Mouse (Mus musculus) T-helper 1 cell (primary cell): ENCODE data around the gene 4933424G06Rik.

Experiments used
- in situ Hi-C: fragments of 300-600 bp; cut with MboI, MseI; formaldehyde crosslinking; loops from one replicate; pipeline ENCODE4 v1.15.1; 2025; ENCODE audit warnings: high pct_unique_total_duplicates

4933424G06Rik gene

DNA sequence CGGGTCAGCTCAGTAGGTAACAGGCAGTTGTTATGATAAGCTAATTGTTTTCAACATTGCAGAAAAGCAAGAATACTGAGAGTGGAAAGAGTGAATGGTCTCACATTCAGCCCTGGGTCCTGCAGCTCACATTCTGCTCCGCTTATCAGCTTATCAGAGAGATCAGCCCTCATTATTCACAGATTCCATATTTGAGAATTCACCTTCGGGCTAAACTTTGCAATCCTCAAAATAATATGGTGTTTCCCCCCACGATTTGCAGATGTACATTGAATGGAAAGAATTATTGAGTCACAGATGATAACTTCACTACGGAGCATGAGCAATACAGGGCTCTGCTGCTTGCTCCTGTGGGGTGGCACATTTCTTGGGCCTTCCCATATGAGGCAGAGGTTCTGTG lies 58.8 kb downstream of the 4933424G06Rik start:
- in situ Hi-C loops = no loop called here

DNA sequence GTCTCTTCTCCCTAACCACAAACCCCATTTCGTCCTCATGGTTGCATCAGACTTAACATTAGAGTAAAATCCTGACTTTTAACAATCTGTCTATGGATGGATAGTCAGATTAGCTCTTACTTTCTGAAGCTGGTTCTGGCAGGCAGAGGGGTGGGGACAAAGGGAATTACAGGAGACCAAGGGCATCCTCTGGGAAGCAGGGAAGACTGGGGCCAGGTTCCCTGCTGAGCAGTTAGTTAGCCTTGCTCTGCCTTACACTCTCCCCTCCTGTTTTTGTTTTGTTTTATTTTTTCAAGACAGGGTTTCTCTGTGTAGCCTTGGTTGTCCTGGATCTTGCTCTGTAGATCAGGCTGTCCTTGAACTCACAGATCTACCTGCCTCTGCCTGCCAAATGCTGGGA lies 60.0 kb downstream of the 4933424G06Rik start:
- in situ Hi-C loops = no loop called here

DNA sequence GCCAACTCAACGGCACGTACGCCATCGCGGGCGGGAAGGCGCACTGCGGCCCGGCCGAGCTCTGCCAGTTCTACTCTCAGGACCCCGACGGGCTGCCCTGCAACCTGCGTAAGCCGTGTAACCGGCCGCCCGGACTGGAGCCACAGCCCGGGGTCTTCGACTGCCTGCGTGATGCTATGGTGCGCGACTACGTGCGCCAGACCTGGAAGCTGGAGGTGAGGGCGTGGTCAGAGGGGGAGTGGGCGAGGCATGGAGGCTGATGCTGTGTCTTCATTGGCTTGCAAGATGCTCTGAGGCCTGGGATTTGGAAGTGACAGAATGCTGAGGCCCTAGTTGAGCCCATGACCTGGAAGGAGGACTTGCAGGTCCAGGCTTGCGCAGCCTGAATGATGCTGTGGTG lies 61.0 kb downstream of the 4933424G06Rik start:
- in situ Hi-C loops = no loop called here

DNA sequence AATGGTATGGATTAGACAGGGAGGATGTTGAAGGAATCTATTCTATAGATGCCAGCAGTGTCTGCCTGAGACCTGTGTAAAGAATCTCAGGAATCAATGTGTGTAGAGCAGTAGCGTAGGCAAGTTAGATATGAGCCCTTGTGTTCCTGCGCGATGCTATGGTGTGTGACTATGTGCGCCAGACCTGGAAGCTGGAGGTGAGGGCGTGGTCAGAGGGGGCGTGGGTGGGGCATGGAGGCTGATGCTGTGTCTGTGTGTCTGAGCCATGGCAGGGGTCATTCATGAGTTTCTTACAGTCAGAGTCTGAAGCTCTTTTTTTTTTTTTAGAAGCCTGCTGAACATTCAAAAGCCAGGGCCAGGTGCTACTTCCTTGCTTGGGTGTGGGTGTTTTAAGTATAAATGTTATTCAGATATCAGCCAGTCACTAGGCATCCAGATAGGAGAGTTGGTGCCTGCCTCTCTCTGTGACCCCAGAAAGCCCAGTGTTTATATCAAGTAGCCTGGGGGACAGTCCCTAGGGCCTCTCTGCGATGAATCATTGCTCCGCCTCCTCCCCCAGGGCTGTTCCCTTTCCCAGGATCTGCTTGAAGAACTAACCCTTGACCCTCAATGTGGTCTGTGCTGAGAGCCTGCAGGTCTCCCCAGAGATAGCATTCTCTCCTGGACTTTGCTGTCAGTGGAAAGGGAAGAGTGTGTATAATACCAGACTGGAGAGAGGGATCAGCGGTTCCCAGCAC lies 62.4 kb downstream of the 4933424G06Rik start:
- in situ Hi-C loops = no loop called here

DNA sequence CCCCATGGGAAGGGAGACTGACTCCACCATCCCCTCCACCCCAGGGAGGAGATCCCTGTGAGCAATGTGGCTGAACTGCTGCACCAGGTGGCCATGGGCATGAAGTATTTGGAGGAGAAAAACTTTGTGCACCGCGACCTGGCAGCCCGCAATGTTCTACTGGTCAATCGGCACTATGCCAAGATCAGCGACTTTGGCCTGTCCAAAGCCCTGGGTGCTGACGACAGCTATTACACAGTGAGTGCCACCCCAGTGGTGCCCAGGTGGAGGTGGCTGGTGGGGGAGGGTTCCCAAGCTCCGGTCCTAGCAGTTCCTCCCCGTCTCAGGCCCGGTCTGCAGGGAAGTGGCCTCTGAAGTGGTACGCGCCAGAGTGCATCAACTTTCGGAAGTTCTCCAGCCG lies 70.8 kb downstream of the 4933424G06Rik start:
- in situ Hi-C loops = loop anchor here (10.0 kb wide), 1 partner anchor 46 kb away; no protein-coding TSS in a partner anchor

DNA sequence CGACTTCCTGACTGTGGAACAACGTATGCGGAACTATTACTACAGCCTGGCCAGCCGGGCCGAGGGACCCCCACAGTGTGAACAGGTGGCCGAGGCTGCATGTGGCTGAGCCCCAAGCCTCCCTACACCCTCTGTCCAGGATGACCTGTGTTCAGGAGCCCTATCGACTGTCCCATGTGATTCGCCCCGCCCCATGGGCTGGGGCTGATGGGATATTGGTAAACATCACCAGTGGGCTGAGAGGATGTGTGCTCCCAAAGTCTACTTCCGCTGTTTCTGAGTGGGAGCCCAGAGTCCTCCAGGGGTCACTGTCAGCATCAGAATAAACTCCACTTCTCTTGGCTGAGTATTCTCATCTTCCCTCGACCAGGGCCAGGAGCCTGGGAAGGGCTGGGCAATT lies 72.5 kb downstream of the 4933424G06Rik start:
- in situ Hi-C loops = loop anchor here (10.0 kb wide), 1 partner anchor 48 kb away; no protein-coding TSS in a partner anchor

DNA sequence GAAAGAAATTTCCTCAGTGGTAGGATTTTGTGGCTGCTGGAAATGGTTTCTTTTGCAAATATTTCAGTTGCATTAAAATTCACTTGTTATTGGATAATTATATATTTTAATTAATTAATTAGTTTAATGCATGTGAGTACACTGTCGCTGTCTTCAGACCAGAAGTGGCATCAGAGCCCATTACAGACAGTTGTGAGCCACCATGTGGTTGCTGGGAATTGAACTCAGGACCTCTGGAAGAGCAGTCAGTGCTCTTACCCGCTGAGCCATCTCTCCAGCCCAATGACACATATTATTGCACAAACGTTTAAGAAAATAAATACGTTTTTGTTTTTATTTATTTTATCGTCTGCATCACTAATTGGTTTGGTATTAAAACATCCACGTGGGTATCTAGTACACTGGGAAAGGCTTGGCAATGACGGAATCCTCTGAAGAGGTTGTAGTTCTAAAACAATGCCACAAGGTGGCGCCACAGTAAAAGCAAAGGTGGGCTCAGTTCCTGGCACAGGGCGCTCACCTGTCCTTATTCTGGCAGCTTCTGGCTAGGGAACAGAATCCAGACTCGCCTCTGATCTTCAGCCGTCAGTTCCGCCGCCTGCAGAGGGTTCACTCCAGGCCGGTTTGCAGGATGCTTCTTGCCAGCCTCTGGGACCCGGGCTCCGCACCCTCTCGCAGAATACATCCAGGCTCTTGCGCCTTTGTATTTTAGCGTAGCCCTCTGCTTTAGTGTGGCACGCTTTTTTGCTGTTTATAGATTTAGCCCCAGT lies 74.6 kb downstream of the 4933424G06Rik start:
- in situ Hi-C loops = loop anchor here (10.0 kb wide), 1 partner anchor 50 kb away; no protein-coding TSS in a partner anchor

DNA sequence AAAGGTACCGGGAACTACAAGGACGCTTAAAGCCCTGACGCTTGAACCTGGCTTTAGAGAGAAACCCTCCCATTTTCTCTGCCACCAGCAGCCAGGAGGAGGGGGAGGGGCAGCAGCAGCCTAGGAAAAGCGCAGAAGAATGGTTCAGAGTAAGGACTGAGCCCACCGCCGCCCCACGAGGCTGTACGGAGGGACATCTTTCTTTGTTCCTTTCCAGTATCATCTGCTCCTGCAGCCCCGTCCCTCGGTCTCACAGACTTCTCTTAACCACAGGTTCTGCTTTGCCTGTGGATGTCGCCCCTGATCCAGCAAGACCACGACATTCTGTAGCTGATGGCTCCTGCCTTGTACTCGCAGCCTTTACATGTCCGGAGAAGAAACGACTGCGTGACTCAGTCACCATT lies 75.3 kb downstream of the 4933424G06Rik start:
- in situ Hi-C loops = loop anchor here (10.0 kb wide), 1 partner anchor 50 kb away; no protein-coding TSS in a partner anchor

DNA sequence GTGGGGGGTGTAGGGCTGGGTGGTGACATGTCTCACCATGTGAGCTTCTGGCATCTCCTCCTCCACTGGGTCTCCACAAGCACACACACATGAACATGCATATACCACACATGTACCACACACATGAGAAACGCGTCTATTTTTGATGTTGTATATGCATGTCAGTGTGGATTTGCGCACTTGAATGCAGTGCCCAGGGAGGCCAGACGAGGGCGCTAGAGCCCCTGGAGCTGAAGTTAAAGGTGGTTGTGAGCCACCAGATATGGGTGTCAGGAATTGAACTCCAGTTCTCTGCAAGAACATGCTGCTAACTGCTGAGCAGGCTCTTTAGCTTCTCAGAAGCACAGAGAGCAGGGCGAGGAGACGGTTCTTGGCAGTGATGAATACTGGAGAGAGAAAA lies 76.4 kb downstream of the 4933424G06Rik start:
- in situ Hi-C loops = loop anchor here (10.0 kb wide), 1 partner anchor 52 kb away; no protein-coding TSS in a partner anchor

DNA sequence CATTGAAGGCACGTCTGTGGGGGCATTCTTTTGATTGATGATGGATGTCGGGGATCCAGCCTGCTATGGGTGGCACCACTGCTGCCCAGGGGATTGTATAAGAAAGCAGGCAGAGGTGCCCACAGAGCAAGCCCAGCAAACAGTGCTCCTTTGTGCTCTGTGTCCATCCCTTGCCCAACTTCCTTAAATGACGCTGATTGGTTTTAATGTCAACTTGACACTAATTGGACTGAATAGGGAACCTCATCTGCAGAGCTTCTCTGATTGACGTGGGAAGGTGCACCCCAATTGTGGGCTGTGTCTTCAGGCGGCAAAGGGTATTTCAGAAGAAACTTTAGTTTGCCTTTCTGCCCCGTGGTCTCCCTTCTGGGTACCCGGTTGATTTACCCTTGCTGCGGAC lies 79.5 kb downstream of the 4933424G06Rik start:
- in situ Hi-C loops = loop anchor here (10.0 kb wide), 1 partner anchor 55 kb away; no protein-coding TSS in a partner anchor

DNA sequence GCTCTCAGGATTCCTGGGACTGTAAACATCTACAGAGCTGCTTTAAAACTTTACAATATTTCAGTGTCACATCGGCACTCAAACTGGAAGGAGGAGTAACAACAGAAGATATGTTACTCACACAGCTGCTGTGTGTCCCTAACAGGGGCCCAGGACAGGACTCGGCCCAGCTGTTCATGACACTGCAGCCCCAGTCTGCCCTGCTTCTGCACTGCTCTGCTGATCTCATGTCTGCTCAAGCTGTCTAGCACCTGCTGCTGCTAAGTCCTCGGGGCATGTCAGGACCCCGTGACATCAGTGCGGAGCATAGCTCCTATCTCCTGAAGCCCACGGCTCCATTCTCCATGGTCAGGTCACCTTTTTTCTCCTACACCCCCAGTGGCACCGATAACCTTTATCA lies 86.8 kb downstream of the 4933424G06Rik start:
- in situ Hi-C loops = no loop called here

DNA sequence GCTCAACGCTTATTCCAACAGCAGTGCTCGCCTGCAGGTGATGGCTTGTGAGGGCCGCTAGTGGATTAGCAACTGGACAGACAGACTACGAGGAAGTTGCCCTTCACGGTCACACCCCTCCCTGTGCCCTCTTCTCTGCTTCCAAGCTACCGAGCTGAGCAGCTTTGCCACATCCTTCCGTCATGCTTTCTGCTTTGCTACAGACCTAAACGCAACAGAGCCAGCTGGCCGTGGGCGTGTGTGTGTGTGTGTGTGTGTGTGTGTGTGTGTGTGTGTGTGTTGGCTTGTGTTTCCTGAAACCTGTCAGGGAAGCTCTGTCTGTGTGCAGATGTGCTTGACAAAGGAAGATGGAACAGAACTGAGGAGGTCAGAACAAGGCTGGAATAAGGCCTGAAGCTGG lies 87.5 kb downstream of the 4933424G06Rik start:
- in situ Hi-C loops = no loop called here

DNA sequence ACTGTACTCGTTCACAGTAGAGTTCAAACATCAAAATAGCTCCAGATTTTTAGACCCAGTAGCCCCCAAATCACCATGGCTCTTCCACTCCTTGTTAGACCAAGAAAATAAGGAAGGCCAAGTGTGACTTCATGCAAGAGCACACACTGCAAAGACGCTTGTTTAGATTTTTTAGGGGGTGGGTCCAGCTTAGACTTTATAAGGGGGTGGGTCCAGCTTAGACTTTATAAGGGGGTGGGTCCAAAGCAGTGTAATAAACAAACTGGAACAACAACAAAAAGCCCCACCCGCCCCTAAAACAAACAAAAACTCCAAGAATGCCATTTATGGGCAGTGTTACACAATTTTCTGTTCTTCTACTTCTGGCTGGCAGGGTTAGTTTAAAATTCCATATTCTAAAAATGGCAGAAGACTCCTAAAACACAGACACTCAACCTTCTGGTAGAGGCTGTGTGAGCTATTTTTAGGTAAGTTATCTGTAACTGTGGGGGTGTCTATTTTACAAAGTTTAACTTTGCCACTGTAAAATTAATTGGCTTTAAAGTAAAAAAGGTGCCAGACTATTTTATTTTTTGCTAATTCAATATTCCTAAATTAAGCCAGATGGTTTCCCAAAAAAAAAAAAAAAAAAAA lies 90.5 kb downstream of the 4933424G06Rik start:
- in situ Hi-C loops = no loop called here

DNA sequence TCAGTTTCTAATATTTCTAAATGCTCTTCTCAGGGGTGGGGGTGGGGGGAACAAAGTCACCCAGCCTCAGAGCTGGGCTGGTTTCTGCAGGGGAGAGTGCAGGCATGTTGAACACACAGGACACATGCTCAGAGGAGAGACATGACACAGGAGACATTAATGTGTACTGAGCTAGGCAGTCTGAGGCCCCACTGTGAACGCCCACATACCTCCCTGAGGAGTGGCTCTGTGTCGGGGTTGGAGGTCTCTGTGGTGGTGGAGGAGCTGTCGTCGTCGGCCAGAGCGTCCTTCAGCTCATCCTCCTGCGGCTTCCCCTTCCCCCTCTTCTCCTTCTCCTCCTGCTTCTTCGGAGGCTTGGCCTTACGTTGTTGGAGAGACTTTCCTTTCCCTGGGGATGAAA lies 94.3 kb downstream of the 4933424G06Rik start:
- in situ Hi-C loops = no loop called here

DNA sequence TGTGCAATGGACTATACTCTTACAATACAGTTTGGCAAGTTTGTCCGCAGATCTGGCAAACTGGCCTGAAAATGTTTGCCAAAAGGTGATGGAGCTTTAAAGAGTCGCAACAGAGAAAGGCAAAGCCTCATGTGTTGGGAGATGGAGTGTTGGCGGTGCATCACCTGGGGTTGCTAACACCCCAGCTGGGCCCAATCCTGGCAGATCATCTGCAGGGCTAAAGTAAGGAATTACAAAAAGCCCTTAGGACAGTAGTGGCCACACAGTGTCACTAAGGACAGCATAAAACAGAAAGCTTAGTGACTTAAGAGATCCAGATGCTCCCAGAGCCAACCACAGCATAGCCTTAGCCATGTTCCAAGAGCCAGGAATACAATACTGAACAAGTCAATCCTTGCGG lies 94.9 kb downstream of the 4933424G06Rik start:
- in situ Hi-C loops = no loop called here

DNA sequence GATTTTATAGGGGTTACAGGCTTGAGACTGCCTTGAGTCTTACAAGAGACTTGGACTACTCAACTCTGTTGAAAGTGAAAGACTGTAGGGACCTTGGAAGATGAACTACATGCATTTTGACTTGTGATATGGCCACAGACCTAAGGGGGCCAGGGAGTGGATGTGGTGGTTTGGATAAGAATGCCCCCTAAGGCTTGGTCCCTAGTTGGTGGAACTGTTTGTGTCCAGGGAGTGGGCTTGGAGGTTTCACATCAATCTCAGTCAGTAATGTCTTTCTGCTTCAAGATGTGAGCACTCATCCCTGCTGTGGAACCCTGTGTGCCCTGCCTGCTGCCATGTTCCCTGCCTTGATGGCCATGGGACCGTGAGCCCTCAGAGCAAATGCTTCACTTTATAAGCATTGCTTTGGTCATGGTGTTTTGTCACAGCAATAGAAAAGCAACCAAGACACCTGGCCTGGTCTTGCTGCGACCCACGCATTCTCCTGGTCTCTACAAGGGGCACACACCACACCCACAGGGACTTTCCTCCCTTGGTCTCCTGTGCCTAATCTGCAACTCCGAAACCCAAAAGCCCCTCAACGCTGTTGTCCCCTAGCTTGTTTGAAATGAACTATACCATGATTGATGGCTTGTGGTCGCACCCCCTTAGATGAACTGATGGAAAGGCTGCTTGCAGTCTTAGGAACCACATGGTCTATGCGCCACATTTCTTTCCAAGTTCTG lies 96.4 kb downstream of the 4933424G06Rik start:
- in situ Hi-C loops = no loop called here

DNA sequence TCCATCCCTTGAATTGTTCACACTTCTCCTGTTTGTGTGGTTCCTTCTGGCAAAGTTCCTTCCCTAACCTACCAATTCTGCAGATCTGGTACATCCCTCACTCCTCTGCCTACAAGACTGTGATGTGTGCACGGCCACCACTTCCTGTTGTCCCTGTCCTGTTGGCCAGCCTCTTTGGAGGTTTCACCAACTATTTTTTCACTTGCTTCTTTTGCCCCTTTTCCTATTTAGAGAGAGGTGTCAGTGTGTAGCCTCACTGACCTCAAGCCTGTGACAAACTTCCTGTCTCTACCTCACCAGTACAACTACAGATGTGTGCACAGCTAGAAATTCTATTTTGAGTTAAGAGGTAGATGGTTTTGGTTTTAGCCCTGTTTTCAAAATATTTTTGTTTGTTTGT lies 97.1 kb downstream of the 4933424G06Rik start:
- in situ Hi-C loops = no loop called here
